Mouse (Mus musculus) hematopoietic stem cell, adult 5-6 weeks (primary cell): ENCODE measurements around the gene Pde4d. TPM values are rescaled to one million over a fixed set of nuclear protein-coding genes. Genes with fewer than 3 reads are reported as not detected.
"Not testable (repeated sequence)": the region's sequence is repeated elsewhere in the genome, so short reads cannot be mapped to it uniquely, and the experiment has no call there.

Experiments
- ATAC-seq, 2 experiments: fragments of 125-278 bp in 1 of 2; replicated peaks in 1 of 2; 2 replicates each; pipeline ENCODE4 v1.8.0; 2016 to 2017; ENCODE audit warnings: inconsistent platforms in 2 of 2, mild to moderate bottlenecking in 2 of 2, moderate number of reproducible peaks in 2 of 2, low read depth in 1 of 2, moderate TSS enrichment in 1 of 2; ENCODE audit not compliant: low FRiP score in 2 of 2, poor library complexity in 2 of 2, severe bottlenecking in 2 of 2, insufficient read depth in 1 of 2, low TSS enrichment in 1 of 2
- total RNA-seq: library from RNA; stranded (forward); fragments of 172-1452, 232-1000 nt; gene quantifications from 2 replicates; pipeline ENCODE4 v1.2.3, GENCODE M21; 2017

The Pde4d gene
- total RNA-seq, 1 experiment from 2014 or later, result 29.6 TPM

DNA sequence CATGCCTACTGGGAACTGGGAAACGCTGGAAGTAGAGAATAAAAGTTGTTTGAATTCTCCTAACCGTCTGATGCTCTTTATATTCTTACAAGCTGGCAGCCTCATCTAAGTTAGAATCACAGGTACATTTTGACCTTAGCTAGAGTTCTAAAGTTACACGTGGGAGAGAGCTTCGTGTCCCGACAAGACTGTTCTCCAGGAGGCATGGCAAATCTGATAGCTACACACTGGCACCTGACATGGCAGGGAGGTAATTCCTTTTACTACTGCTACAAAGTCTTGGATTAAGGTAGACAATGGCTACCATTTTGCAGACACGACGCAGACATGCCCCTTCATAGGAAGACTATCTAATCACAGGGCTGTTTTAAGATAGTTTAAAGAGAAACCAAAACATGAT is 1435.1 kb downstream of the Pde4d start:
- ATAC-seq, result no peak

DNA sequence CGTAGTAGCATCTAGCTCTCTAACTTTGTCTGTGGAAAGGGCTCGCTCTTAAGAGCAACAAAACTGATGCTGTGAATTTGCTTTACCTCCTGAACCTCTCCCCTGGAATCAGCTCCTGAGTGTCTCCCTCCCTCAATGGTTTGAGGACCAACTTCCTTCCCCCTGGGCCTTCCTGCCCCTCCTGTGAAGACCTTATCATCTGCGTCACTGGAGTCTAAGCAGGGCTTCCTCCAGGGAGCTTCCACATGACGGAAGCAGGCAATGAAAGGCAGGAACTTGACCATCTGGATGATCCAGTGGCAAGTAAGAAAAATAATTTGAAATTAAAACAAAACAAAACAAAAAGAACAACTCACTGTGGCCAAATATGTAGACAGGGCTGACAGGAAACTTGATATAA is 1438.5 kb downstream of the Pde4d start:
- no peak for ATAC-seq

DNA sequence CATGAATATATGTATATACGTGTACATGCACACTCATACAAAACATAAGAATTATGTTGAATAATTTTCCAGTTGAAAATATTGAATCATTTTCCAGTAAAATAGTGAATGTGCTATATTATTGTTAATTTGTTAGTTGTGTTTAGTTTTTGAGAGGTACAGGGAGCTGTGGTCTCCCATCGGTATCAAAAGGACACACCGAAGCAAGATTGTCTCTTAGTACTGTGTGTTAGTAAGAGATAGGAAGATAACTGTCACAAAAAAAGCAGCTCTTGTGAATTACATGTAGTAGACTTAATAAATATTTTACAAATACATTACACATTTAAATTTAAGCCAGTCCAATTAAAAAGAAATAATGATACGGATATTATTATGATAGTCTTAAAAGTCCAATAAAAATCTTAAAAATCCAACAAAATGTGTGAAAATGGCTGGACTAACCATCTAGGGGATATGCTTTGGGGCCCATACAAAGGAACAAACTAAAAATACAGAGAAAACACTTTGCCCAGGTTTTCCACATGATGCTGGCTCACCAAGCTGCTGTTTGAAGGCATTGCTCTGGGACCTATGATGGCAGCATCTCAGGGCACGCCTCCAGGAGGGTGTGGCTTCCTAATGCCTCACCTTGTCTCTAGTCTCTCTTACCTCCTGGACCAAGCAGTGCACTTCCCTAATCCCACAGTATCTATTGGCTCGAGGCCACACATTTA is 1441.6 kb downstream of the Pde4d start:
- no peak for ATAC-seq

DNA sequence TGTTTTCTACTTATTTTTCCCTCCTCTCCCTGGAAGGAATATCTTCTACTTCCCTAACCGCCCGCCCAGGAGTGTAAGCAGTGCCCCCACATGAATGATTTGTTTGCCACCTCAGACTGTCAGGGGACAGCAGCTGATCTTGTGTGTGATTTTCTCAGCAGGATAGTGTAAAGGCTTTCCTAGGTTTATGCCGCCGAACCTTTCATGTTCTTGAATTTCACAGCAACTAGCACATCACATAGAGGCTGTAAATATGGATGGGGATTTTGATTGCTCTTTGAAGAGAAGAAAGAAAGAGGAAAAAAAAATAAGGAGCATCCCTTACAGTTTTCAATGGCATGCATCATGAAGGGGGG is 1442.1 kb downstream of the Pde4d start:
- no peak for ATAC-seq

DNA sequence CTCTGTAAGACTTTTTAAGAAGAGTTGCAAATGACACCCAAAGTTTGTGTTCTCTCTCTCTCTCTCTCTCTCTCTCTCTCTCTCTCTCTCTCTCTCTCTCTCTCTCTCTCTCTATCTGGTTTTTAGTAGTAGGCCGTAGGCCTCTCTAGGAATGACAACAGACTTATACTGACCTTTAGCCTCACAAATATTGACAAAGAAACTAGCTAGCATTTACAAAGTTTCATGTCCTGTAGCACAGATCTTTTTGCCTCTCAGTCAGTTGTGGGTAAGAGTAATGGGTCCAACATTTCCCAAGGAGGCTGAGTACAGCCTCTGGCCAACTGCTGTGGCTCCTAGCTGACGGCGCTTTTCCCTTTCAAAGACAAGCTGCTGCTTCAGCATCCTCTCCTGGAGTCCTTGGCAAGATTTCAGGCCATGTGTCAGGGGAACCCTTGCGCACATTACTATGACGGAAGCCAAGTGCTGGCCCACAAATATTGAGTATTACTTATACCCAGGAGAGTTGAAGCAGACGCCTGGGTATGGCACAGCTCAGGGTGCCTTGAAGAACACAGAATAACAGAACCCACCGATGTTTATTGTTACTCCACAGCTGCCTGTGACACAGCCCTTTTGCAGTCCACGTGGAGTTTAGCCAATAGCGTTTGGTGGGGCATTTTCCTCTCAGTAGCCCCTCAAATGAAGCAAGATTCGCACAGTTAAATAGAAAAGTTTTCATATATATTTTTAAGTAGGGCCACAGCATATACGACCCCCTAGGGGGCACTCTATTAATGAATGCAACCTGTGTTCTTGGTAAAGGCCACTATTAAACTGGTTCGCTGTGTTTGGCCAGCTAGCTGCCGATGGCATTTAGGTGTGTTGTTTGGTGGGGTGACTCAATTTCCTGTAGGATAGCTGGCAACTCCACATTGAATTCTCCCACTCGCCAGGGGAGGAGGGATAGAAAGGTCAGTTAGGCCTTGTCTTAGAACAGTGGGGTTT is 1450.0 kb downstream of the Pde4d start:
- ATAC-seq, result no peak

DNA sequence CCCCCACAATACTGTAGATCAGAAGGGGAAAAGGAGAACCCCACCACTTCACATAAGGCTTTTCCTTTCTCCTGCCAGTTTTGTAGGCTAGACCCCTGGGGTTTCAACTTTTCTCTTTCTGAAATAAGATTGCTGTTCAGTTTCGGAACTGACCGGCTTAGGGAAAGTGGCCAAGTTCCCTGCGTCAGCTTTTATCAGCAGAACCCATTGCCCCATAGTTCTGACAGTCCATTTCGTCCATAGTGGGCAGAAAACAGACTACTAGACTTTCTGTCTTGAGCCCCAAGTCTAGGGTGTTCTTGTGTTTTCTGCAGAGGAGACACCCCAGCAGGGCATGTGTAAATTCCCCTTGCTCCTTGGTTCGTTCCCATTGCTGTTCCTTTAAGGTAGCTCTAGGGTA is 1452.1 kb downstream of the Pde4d start:
- no peak for ATAC-seq

DNA sequence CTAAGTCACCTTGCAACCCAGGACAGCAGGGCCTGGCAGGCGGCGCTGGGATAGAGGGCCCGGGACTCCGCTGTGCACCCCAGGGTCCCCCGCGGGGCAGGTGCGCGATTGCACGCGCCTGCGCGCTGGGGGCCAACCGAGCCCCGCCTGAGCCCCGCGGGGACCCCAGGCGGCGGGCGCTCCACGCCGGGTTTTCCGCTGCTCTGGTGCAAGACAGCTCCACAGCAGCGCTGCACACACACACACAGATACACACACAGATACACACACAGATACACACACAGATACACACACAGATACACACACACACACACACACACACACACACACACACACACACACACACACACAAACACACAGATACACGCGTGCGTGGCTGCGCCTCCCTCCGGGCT is 1452.7 kb downstream of the Pde4d start:
- ATAC-seq, result not testable (repeated sequence)

DNA sequence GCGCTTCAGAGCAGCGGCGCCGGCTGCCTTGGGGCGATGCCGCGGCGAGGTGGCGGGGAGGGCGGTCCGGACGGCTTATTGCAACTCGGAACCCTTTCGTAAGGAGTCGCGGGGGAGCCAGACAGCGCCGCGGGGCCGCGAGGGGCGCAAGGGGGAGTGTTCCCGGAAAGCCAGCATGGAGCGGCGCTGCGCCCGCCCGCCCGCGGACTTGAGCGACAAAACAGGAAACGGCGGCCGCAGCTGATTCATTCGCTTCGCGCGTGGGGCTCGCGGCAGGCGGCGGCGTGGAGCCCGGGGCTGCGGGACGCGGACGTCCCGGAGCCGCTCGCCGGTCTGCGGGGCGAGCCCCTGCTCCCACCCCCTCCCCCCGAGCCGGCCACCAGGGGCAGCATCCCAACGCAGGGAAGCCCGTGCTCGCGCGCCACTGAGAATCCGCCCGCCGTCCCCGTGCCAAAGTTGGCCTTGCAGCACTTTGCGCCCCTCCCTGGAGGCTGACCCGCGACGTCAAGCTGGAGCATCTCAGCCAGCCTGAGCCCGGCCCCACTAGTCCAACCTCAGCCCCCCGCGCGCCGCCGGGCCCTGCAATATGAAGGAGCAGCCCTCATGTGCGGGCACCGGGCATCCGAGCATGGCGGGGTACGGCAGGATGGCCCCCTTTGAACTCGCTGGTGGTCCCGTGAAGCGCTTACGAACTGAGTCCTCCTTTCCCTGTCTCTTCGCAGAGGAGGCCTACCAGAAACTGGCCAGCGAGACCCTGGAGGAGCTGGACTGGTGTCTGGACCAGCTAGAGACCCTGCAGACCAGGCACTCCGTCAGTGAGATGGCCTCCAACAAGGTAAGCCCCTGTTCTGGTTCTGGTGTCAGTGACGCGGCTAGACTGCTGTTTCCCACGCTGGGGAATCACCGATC is 1453.4 kb downstream of the Pde4d start:
- peak; percentile 38 to 54 for ATAC-seq

DNA sequence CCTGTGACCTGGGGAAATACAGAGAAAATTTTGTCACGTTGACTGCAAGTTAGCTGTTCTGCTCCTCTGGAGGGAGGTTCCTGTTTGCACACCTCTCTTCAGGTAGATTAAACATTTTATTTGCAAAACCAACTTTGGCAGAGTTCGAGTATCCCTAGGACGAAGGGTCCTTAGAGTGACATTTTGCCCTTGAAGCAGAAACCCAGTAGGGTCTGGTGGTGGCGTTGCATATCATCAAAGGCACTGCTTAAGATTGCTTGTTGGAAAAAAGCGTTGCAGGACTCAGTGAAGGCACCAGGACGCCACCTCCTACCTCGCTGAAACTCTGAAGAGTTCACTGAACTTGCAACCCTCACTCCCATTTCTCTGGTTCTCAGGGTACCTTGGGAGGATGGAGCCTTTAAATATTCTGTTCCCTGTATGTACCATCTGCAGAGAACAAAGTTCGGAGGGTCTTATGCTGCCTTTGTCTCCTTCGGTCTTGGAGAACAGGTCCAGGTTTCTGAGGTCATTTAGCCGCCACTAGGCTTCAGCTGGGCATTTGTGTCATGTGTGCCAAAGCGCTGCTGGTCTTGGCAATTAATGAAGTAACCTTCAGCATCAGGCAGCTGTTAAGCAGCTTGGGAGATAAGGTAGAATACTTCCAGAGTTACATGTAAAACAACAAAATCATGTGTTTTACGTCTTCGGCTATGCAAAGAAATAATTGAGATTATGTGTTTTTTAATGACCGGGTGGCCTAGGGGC is 1454.2 kb downstream of the Pde4d start:
- no peak for ATAC-seq

DNA sequence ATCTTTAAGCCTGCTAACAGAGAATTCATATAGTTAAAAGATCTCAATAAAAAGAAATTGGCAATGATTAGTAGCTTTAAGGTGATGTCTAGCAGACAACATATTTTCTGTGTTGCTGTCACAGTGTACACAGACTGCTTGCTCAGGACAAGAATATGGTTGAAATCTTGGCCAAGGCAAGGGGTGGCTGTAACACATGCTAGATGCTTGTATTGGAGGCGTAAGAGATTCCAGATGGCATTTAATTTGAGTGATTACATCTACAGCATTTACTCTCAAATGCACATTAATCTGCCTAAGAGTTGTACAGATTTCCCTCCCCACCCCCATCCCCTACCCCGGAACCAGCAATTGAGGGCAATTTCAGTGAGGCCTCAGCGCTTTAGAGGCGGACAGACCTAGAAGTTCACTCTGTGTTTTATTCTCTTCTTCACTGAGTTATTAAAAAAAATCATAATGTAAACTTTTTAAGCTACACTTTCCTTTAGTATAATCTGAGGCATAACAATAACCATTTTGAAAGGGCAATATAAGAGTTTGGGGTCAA is 1456.7 kb downstream of the Pde4d start:
- ATAC-seq, result no peak

DNA sequence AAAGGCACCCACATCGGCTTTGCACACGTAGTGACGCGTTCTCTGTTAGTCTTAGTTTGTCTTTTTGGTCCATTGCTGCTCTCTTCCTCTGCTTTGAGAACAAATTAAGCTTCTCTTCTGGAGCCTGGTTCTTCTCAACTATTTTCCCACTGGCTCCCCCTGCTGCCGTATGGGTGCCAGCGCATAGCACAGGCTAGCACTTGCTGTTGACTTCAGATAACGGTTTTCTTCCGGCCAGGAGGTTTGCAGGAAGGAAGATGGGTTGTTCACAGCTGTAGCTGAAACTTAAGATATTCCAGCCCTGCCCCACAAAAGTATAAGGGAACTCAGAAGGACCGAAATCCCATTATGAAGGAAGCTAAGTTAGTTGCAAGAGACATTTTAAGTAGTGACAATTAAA is 1457.9 kb downstream of the Pde4d start:
- ATAC-seq, result peak; percentile 73 to 79

DNA sequence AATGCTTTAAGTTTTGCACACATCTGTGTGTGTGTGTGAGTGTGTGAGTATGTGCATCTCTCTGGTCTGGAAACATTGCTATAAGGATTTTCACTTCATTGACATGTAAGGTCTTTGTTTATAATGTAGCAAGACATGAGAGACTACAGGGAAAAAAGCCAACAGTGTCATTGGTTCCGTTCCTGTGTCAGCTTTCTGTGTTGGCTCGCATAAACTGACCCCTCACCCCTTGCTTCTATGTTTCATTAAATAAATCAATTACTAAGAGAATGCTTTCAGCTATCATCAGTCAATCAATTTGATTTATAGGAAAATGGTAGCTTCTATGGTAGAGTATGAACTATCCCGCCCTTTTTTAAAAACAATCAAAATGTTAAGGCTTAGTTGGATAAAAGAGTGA is 1458.6 kb downstream of the Pde4d start:
- ATAC-seq, result no peak

DNA sequence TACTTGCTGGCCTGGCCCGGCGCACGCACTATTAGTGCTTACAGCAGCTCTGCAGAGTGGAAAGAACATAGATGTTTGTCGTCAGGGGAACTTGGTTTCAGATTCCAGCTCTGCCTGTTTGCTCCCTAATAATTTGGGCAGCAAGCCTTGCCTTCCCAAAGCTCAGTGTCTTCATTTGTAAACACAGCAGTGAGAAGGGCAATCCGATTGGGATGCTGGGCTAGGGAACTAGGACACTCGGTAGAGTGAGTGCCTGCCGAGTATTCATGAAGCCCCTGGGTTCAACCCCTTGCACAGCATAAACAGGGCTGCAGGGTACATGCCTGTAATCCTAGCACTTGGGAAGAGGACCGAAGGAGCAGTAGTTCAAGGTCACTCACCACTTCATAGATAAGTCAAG is 1459.4 kb downstream of the Pde4d start:
- ATAC-seq, result no peak

DNA sequence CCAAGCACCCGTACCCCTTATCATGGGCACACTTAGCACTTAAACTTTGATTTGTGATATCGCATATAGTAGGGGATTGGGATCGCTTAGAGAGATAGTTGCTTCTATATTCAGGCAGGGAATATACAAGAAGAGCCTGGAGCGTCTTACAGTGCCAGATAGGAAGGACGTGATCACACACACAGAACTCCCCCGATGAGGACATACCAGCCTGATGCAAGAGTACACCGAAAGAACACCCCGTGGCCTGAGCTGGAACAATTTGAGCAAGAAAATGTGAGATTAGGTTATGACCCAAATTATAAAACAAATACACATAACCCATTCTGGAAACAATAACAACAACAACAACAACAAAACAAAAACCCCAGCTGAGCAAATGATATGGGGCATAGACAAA is 1461.2 kb downstream of the Pde4d start:
- no peak; a peak in 1 of 4 replicates for ATAC-seq

DNA sequence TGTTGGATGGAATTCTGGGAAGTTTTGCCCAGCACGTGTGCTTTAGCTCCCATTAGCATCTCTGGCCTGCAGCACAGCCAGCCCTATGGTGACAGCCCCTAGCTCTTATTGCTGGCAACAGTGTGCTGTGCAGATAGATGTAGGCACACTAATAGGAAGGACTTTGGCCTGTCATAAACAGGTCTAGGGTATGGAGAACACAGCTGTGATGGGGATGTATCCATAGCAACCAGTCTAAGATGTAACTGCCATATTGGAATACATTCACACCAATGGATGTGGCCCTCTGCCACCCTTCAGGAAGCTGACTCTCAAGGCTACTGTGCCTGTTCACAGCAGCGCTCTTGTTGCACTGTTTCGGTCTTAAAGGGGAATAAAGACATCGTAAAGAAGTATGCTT is 1462.9 kb downstream of the Pde4d start:
- no peak for ATAC-seq

DNA sequence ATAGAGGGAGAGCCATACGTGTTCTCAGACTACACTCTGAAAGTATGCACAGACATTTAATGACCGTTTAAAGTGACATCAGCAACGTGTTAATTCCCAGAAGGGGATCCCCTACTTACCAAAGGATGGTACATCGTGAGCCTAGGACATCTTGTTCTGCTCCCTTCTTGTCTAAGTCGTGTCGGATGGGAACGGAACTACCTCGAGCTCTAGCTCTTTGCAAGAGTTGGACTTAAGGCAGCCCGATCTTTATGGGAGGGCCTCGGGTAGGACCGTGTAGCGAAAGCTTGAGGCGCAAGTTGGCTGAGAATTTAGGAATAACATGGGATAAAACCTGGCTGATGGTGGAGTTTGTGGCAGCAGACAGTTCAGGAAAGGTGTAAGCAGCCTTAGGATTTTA is 1464.5 kb downstream of the Pde4d start:
- no peak for ATAC-seq

DNA sequence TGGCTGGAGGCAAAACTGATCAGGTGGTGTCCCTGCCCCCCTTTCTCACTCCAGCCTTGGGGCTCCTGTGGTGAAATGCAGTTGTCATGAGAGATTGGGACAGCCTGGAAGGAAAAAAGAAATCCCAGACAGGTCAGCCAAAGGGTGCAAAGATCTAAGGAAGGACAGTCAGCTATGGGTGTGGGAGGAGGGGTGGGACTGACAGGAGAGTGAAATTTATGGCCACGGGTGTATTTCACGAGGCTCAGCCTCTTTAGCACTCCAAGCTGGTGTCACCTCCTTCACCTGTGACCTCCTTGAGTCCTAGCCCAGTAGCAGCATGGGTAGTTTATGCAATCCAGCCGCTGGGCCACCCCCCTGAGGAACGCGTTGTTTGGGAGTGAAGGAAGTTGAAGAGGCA is 1465.1 kb downstream of the Pde4d start:
- ATAC-seq, result no peak
